Mouse (Mus musculus): Measurements from ENCODE around the gene Utp11.

GRCm38 (mm10) chr4:124644974-124645433, 48.4 kb downstream of the Utp11 start:
- TF ChIP-seq CTCF (IDR thresholded peaks at IDR 0.05; ENCODE audit: low read depth, low read length), result peak; percentile 40
- no peak for TF ChIP-seq POLR2A (IDR thresholded peaks at IDR 0.05; ENCODE audit: extremely low read depth, insufficient read depth, low read length)
